16 mouse cellular contexts compared by ENCODE assay signal in genomic region chr3:154414358-154414757, GRCm38 (mm10).
"Had no signal": no experiment of that assay in that cellular context is flagged by ENCODE, and none has a peak within 500 bp of the region (broad histone marks: within the 10 kb centered on the region; RNA-seq: fewer than 3 reads in every experiment).

No protein-coding gene starts in this region.

- H3K36me3 ChIP-seq: lung, embryonic 15.5 days; midbrain, embryonic 13.5 days; midbrain, embryonic 15.5 days; neural tube, embryonic 12.5 days; stomach, embryonic 15.5 days had no signal

- H3K27me3 ChIP-seq: lung, embryonic 15.5 days; megakaryocyte, embryonic 14.5 days; midbrain, embryonic 13.5 days; midbrain, embryonic 15.5 days; neural tube, embryonic 12.5 days; stomach, embryonic 15.5 days had no signal

- H3K27ac ChIP-seq: lung, embryonic 15.5 days; macrophage; midbrain, embryonic 13.5 days; midbrain, embryonic 15.5 days; neural tube, embryonic 12.5 days; stomach, embryonic 15.5 days; stomach, postnatal 0 days had no signal

- H3K4me3 ChIP-seq: lung, embryonic 15.5 days; megakaryocyte, embryonic 14.5 days; midbrain, embryonic 13.5 days; midbrain, embryonic 15.5 days; neural tube, embryonic 12.5 days; stomach, embryonic 15.5 days had no signal

- DNase-seq: lung, adult 2 months; lung, postnatal 14 days; lung, postnatal 36 days; right cerebral cortex, postnatal 14 days; thymus, postnatal 14 days; thymus, postnatal 36 days had no signal

- H3K9me3 ChIP-seq: lung, embryonic 15.5 days; midbrain, embryonic 13.5 days; midbrain, embryonic 15.5 days; neural tube, embryonic 12.5 days; stomach, embryonic 15.5 days had no signal

- ATAC-seq: lung, postnatal 0 days; midbrain, embryonic 13.5 days; midbrain, embryonic 15.5 days had no signal

- H3K4me2 ChIP-seq: lung, embryonic 15.5 days; midbrain, embryonic 11.5 days; midbrain, embryonic 13.5 days; midbrain, embryonic 15.5 days; neural tube, embryonic 12.5 days; stomach, embryonic 15.5 days had no signal

- H3K4me1 ChIP-seq: lung, embryonic 15.5 days; megakaryocyte, embryonic 14.5 days; midbrain, embryonic 13.5 days; midbrain, embryonic 15.5 days; neural tube, embryonic 12.5 days; stomach, embryonic 15.5 days had no signal

- H3K9ac ChIP-seq: lung, embryonic 15.5 days; midbrain, embryonic 13.5 days; midbrain, embryonic 15.5 days; neural tube, embryonic 12.5 days; stomach, embryonic 15.5 days had no signal
